Mouse (Mus musculus) small intestine, adult 2 months (tissue): Measurements from ENCODE around the gene Pin1. TPM values are rescaled to one million over a fixed set of nuclear protein-coding genes. Genes with fewer than 3 reads are reported as not detected.
A peak's percentile ranks its signal among the peaks of the same experiment; 100 is the strongest.

Source experiments
- H3K27ac ChIP-seq: fragments of 200-500 bp; 2 replicates; pipeline ENCODE4 v1.5.1; 2012; ENCODE audit warnings: low read depth, low read length, control low read depth, inconsistent platforms; ENCODE audit not compliant: insufficient read depth
- H3K27me3 ChIP-seq: fragments of 200-500 bp; 2 replicates; pipeline ENCODE4 v1.6.1; 2012; ENCODE audit warnings: mild to moderate bottlenecking, moderate library complexity, low read length, inconsistent platforms; ENCODE audit not compliant: control insufficient read depth, insufficient read depth
- H3K36me3 ChIP-seq: fragments of 200-500 bp; 2 replicates; pipeline ENCODE4 v1.6.1; 2012; ENCODE audit warnings: mild to moderate bottlenecking, low read length, control low read depth, inconsistent platforms; ENCODE audit not compliant: control insufficient read depth, insufficient read depth
- H3K4me1 ChIP-seq: fragments of 200-500 bp; 2 replicates; pipeline ENCODE4 v1.6.1; 2012; ENCODE audit warnings: low read length, inconsistent platforms, mixed read lengths; ENCODE audit not compliant: control insufficient read depth, insufficient read depth, insufficient read length
- H3K4me3 ChIP-seq: fragments of 200-500 bp; 2 replicates; pipeline ENCODE4 v1.5.1; 2012; ENCODE audit warnings: low read depth, mild to moderate bottlenecking, control low read depth, inconsistent platforms, low read length, moderate library complexity
- CTCF ChIP-seq: fragments of 200-500 bp; IDR thresholded peaks from 2 replicates; pipeline ENCODE4 v1.5.1; 2012; ENCODE audit warnings: low read depth, mild to moderate bottlenecking, control low read depth, inconsistent platforms, low read length, moderate library complexity, mixed read lengths; ENCODE audit not compliant: insufficient replicate concordance, insufficient read length; ENCODE audit errors: extremely low read depth
- POLR2A ChIP-seq: fragments of 200-500 bp; IDR thresholded peaks from 2 replicates; pipeline ENCODE4 v1.6.1; 2012; ENCODE audit warnings: low read depth, mild to moderate bottlenecking, control low read depth, inconsistent platforms, low read length, moderate library complexity
- WGBS: fragments of 180-500 bp; shearing (Covaris S2); methylation state at CpG from one replicate; pipeline ENCODE4 v1.1.7; 2018; 5-methylcytosine and 5-hydroxymethylcytosine counted together
- polyA plus RNA-seq: library from polyadenylated mRNA; depleted of rRNA; stranded (reverse); fragments of >200 nt; gene quantifications from 2 replicates; pipeline ENCODE4 v1.2.3, GENCODE M21; 2012; rRNA removed

Pin1 gene
- polyA plus RNA-seq, 1 experiment, result 13.0 TPM

GRCm38 (mm10) chr9:20715332-20715731, 63.4 kb downstream of the Pin1 start:
- WGBS, result 74% methylated on average over 7 of the region's 7 CpGs
- no peak overlapping the region for H3K27ac ChIP-seq
- H3K36me3 ChIP-seq, result no peaks in the 10 kb centered on the region
- no peaks in the 10 kb centered on the region for H3K27me3 ChIP-seq
- TF ChIP-seq CTCF, result peak; percentile 35; the same call in 1 of the 2 replicates
- TF ChIP-seq POLR2A, result no peak
- H3K4me3 ChIP-seq, result no peak overlapping the region
- no peaks in the 10 kb centered on the region for H3K4me1 ChIP-seq

Other genes starting within 250 kb of the Pin1 start
- 0.18 and 0.51 TPM in 2 replicates for gene Zfp26, start 191.9 kb upstream of the Pin1 start, polyA plus RNA-seq
- 1.2 and 2.3 TPM in 2 replicates for gene Zfp426, start 159.3 kb upstream of the Pin1 start, polyA plus RNA-seq
- 0.48 and 0.75 TPM in 2 replicates for gene Zfp266, start 130.7 kb upstream of the Pin1 start, polyA plus RNA-seq
- 0.81 and 1.0 TPM in 2 replicates for gene Zfp846, start 70.8 kb upstream of the Pin1 start, polyA plus RNA-seq
- 36.8 and 77.8 TPM in 2 replicates for gene Ubl5, start 9.2 kb upstream of the Pin1 start, polyA plus RNA-seq
- gene Fbxl12, start 7.3 kb upstream of the Pin1 start, polyA plus RNA-seq, result 21.0 and 42.5 TPM in 2 replicates
- gene Olfm2, start 94.3 kb downstream of the Pin1 start, polyA plus RNA-seq, result 0.91 and 2.2 TPM in 2 replicates
- gene Col5a3, start 163.0 kb downstream of the Pin1 start, polyA plus RNA-seq, result 2.1 and 2.4 TPM in 2 replicates
- gene Rdh8, start 166.4 kb downstream of the Pin1 start, polyA plus RNA-seq, result not detected in 2 replicates
- gene A230050P20Rik, start 216.5 kb downstream of the Pin1 start, polyA plus RNA-seq, result 22.3 and 37.9 TPM in 2 replicates
- gene Angptl6, start 227.6 kb downstream of the Pin1 start, polyA plus RNA-seq, result 4.3 and 8.0 TPM in 2 replicates
- 33.4 and 42.2 TPM in 2 replicates for gene Ppan, start 236.1 kb downstream of the Pin1 start, polyA plus RNA-seq
- gene Eif3g, start 246.5 kb downstream of the Pin1 start, polyA plus RNA-seq, result 57.9 and 94.5 TPM in 2 replicates